Mouse (Mus musculus) midbrain, embryonic 13.5 days (tissue): Measurements from ENCODE around the gene Nup62cl. TPM values are rescaled to one million over a fixed set of nuclear protein-coding genes. Genes with fewer than 3 reads are reported as not detected.
A peak's percentile ranks its signal among the peaks of the same experiment; 100 is the strongest.

Experiments used
- ATAC-seq: fragments of 200-750 bp; cut with Nextera tagmentation; 2 replicates; pipeline ENCODE4 v1.8.0; 2017; ENCODE audit warnings: mild to moderate bottlenecking, moderate TSS enrichment, moderate library complexity
- H3K27ac ChIP-seq: fragments of 300-500 bp; sonication (generic); 2 replicates; pipeline ENCODE4 v1.5.1; 2015; ENCODE audit warnings: inconsistent platforms, mild to moderate bottlenecking, moderate library complexity
- H3K27me3 ChIP-seq: fragments of 300-500 bp; sonication (generic); 2 replicates; pipeline ENCODE4 v1.6.1; 2015; ENCODE audit warnings: mild to moderate bottlenecking, inconsistent platforms
- H3K36me3 ChIP-seq: fragments of 300-500 bp; sonication (generic); 2 replicates; pipeline ENCODE4 v1.6.1; 2015; ENCODE audit warnings: mild to moderate bottlenecking, inconsistent platforms
- H3K4me1 ChIP-seq: fragments of 300-500 bp; sonication (generic); replicated peaks from 2 replicates; pipeline ENCODE4 v1.6.1; 2015; ENCODE audit warnings: inconsistent platforms
- H3K4me2 ChIP-seq: fragments of 300-500 bp; sonication (generic); replicated peaks from 2 replicates; pipeline ENCODE4 v1.6.1; 2015; ENCODE audit warnings: moderate library complexity, mild to moderate bottlenecking, inconsistent platforms
- H3K4me3 ChIP-seq: fragments of 300-500 bp; sonication (generic); replicated peaks from 2 replicates; pipeline ENCODE4 v1.5.1; 2015; ENCODE audit warnings: mild to moderate bottlenecking, inconsistent platforms
- H3K9ac ChIP-seq: fragments of 300-500 bp; sonication (generic); replicated peaks from 2 replicates; pipeline ENCODE4 v1.6.1; 2015; ENCODE audit warnings: mild to moderate bottlenecking, inconsistent platforms
- H3K9me3 ChIP-seq: fragments of 300-500 bp; sonication (generic); 2 replicates; pipeline ENCODE4 v1.6.1; 2016; ENCODE audit warnings: mild to moderate bottlenecking, inconsistent platforms
- WGBS: fragments of 180-500 bp; shearing (Covaris S2); methylation state at CpG from one replicate; pipeline ENCODE4 v1.1.7; 2015; 5-methylcytosine and 5-hydroxymethylcytosine counted together
- polyA plus RNA-seq: library from polyadenylated mRNA; unstranded; fragments of >200 nt; fragmentation: Nextera tagmentation; extraction: Ambion mirVana; gene quantifications from 2 replicates; pipeline ENCODE4 v1.2.1, GENCODE M21; 2015

The Nup62cl gene
- polyA plus RNA-seq: 2.6 and 3.9 TPM in 2 replicates

GRCm38 (mm10) chrX:140062135-140062975 is at the start of gene Nup62cl, which contains the start of gene Pih1h3b:
Gene Nup62cl, minus strand, starts transcription at chrX:140062712.
Gene Pih1h3b, plus strand, starts transcription at chrX:140062879.
- Histone ChIP-seq H3K4me3 (peak within 1 kb of the TSS; percentile 40), H3K27me3 (peaks cover 35% of the 10 kb centered on the region), H3K4me2 (peak within 1 kb of the TSS; percentile 57), H3K36me3 (no peaks in the 10 kb centered on the region), H3K9me3 (peaks cover 5% of the 10 kb centered on the region; the same call in 1 of the 2 replicates), H3K9ac (no peak within 1 kb of the TSS), H3K4me1 (no peaks in the 10 kb centered on the region), H3K27ac (no peak within 1 kb of the TSS)
- peak; percentile 84 for ATAC-seq
- 28% methylated on average over 64 of the region's 64 CpGs for WGBS

GRCm38 (mm10) chrX:140094066-140094465 is 31.6 kb upstream of the Nup62cl start:
- Histone ChIP-seq H3K36me3 (no peaks in the 10 kb centered on the region), H3K9ac (no peak overlapping the region), H3K4me1 (no peaks in the 10 kb centered on the region), H3K4me2 (no peak overlapping the region), H3K9me3 (no peaks in the 10 kb centered on the region), H3K27ac (no peak overlapping the region), H3K4me3 (no peak overlapping the region), H3K27me3 (peaks cover 21% of the 10 kb centered on the region; the same call in 1 of the 2 replicates)
- 81% methylated on average over 2 of the region's 2 CpGs for WGBS
- ATAC-seq: no peak

GRCm38 (mm10) chrX:140082535-140082934 is 20.0 kb upstream of the Nup62cl start:
- H3K4me3 ChIP-seq: no peak overlapping the region
- no peak for ATAC-seq
- no peak overlapping the region for H3K4me2 ChIP-seq
- no peak overlapping the region for H3K27ac ChIP-seq
- peaks cover 4% of the 10 kb centered on the region; the same call in 1 of the 2 replicates for H3K27me3 ChIP-seq
- H3K4me1 ChIP-seq: no peaks in the 10 kb centered on the region
- WGBS: 93% methylated on average over 2 of the region's 2 CpGs
- H3K36me3 ChIP-seq: no peaks in the 10 kb centered on the region
- no peak overlapping the region for H3K9ac ChIP-seq
- no peaks in the 10 kb centered on the region for H3K9me3 ChIP-seq

- WGBS: 24% methylated on average over 73 of the region's 90 CpGs
- no peaks in the 10 kb centered on the region for H3K4me1 ChIP-seq
- H3K9me3 ChIP-seq: peaks cover 5% of the 10 kb centered on the region; the same call in 1 of the 2 replicates
- H3K9ac ChIP-seq: no peak overlapping the region; the same call in 1 of the 2 replicates
- H3K36me3 ChIP-seq: no peaks in the 10 kb centered on the region
- peak overlapping the region; percentile 40 for H3K4me3 ChIP-seq
- H3K4me2 ChIP-seq: peak overlapping the region; percentile 57
- no peak overlapping the region for H3K27ac ChIP-seq
- H3K27me3 ChIP-seq: peaks cover 35% of the 10 kb centered on the region
- peak; percentile 56 for ATAC-seq
These were observed 1.3 kb downstream of the Nup62cl start for GRCm38 (mm10) chrX:140060886-140061874.

GRCm38 (mm10) chrX:139998691-139999065 is 63.8 kb downstream of the Nup62cl start:
- H3K36me3 ChIP-seq: peaks cover 3% of the 10 kb centered on the region; the same call in 1 of the 2 replicates
- peak overlapping the region; percentile 53; the same call in 1 of the 2 replicates for H3K4me3 ChIP-seq
- no peak overlapping the region for H3K9ac ChIP-seq
- no peak overlapping the region for H3K27ac ChIP-seq
- H3K4me2 ChIP-seq: no peak overlapping the region
- WGBS: 84% methylated on average over 4 of the region's 4 CpGs
- no peaks in the 10 kb centered on the region for H3K9me3 ChIP-seq
- no peaks in the 10 kb centered on the region for H3K4me1 ChIP-seq
- H3K27me3 ChIP-seq: peaks cover 15% of the 10 kb centered on the region
- peak; percentile 70 for ATAC-seq

GRCm38 (mm10) chrX:139997740-139998690 is 64.5 kb downstream of the Nup62cl start, which contains the start of gene Rbm41:
Gene Rbm41, minus strand, starts transcription at chrX:139998595.
- 27% methylated on average over 22 of the region's 25 CpGs for WGBS
- Histone ChIP-seq H3K27me3 (peaks cover 15% of the 10 kb centered on the region; the same call in 1 of the 2 replicates), H3K4me3 (peak within 1 kb of the TSS; percentile 53), H3K9ac (peak within 1 kb of the TSS; percentile 64), H3K4me2 (peak within 1 kb of the TSS; percentile 55), H3K27ac (peak within 1 kb of the TSS; percentile 54), H3K9me3 (no peaks in the 10 kb centered on the region), H3K36me3 (peaks cover 3% of the 10 kb centered on the region; the same call in 1 of the 2 replicates), H3K4me1 (no peaks in the 10 kb centered on the region)
- ATAC-seq: peak; percentile 95

GRCm38 (mm10) chrX:139982115-139982514 is 80.4 kb downstream of the Nup62cl start:
- Histone ChIP-seq H3K9ac (no peak overlapping the region), H3K9me3 (no peaks in the 10 kb centered on the region), H3K36me3 (0 out of 2 replicates have a peak, but pooled peaks cover 2% of the 10 kb centered on the region), H3K4me1 (no peaks in the 10 kb centered on the region), H3K4me2 (no peak overlapping the region), H3K4me3 (no peak overlapping the region), H3K27me3 (peaks cover 18% of the 10 kb centered on the region), H3K27ac (no peak overlapping the region)
- ATAC-seq: no peak
- 75% methylated on average over 5 of the region's 5 CpGs for WGBS

Other genes with a start within 250 kb of the Nup62cl start
- 3.7 and 3.8 TPM in 2 replicates for gene Morc4, start 191.0 kb downstream of the Nup62cl start, polyA plus RNA-seq
- gene Rbm41, start 64.1 kb downstream of the Nup62cl start, polyA plus RNA-seq: 6.3 and 7.1 TPM in 2 replicates
- not detected in 2 replicates for gene Pih1h3b, start 167 bp upstream of the Nup62cl start, polyA plus RNA-seq